Mouse (Mus musculus) ovary, postnatal 14 days (tissue): ENCODE measurements around the gene Ctnnbip1.
A peak's percentile ranks its signal among the peaks of the same experiment; 100 is the strongest.

Experiments
- DNase-seq: peaks from one replicate; pipeline ENCODE4 v3.0.0; 2022; ENCODE audit warnings: low spot score

Gene Ctnnbip1

DNA sequence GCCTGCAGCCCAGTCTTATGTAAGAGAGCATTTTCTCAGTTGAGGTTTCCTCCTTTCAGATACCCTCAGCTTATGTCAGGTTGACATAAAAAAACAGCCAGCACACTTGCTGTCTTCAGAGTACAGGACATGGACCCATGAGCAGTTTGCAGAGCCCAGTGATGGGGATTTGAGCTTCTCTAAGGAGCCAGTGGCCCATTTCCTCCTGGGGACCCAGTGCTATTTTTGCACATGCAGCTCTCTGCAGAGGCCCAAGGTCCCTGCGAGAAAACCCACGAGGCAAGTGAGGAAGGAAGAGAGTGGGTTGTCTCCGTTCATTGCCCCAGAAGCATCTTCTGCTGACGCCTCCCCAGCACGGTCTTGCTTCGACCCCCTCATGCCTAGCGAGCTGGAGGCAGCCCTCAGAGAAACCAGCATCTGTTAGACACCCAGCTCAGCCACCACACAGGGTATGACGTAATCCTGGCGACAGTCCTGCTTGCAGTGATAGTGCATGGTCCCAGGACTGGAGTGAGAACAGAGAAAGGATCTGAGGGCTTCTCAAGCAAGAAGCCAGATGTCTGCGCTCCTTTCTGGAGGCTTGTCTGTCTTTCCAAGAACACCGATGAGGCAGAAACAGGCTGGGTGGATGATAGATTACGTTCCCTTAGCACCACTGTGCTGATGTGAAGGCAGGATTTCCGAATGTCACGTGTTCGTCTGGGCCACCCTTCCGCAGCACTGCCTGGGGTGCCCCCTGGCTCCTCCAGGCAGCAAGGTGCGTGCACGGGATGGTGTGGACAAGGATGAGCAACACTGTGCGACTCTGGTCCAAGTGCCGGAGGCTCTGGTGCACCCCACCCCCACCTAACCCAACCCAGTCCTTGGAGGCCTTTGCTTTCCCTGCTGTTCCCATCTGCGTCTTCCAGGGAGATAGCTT is 44.2 kb downstream of the Ctnnbip1 start:
- no peak for DNase-seq

- no peak for DNase-seq
Observed at GRCm38 (mm10) chr4:149562905-149563347, 44.9 kb downstream of the Ctnnbip1 start.

GRCm38 (mm10) chr4:149563941-149564361 is 45.9 kb downstream of the Ctnnbip1 start:
- no peak for DNase-seq

DNA sequence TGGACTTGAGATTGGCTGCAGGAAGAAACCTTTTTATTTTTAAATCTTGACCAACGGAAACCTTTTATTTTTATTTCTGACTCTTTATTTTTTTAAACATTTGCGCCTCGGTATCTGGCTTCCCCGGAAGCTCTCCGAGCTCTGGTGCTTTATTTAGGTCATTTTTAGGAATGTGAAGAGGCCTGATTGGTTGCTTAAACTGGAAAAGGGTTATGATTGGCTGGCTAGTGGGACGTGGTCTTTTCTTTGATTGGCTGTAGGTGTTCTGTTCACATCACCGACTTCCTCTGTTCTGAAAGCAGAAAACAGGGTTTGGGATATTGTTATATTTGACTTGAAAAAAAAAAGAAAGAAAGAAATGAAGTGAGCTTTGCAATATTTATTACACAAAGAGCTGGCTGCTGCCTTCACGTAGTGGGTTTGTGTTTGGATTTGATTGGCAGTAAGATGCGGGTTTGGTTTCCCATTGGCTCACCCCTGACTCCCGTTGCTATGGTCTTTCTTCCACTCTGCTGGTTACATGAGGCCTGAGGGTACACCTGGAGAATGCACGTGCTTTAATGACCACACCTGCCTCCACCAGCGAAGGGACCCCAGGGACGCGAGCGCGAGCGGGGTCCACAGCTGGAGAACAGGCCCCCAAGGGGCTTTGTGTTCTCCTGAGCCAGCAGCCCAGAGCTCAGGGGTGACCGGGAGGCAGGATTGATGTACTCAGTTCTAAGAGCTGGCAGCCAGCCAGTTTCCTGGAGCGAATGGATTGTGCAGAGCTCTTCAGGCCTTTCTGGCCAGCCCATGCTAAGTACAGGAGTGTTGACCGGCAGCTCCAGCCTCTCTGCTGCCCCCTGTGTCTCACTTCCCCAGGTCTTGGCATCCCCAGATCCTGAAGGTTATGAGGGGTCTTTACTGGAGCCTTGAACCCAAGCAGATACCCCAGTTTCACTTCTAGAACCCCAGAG is 46.7 kb downstream of the Ctnnbip1 start:
- peak; percentile 58 for DNase-seq

DNA sequence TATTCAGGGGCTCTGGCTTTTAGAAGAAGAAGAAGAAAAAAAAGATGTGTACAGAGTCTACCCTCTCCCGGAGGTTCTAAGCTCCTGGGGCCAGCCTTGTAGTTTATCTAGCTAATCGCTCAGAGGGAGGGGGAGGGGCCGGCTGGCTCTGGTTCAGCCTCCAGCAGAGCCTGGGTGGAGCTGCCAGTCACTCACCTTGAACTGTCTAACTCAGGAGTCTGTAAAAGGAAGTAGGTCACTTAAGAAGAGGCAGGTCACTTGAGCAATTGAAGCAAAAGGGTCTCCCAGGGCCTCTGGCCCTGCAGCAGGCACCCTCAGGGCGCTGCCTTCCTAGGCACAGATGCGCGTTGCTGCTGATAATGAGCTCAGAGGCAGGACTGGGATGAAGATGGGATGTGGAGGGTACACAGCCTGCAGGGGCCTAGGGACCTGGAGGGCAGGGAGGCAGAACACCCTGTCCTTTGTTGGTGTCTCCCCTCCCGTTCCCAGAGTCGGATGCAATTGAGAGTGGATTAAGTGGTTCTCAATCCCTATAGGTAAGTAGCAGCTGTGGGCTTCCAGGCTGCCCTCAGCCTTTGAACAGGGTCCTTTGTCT is 49.5 kb downstream of the Ctnnbip1 start:
- no peak for DNase-seq

GRCm38 (mm10) chr4:149568622-149569021 is 50.6 kb downstream of the Ctnnbip1 start:
- no peak for DNase-seq

DNA sequence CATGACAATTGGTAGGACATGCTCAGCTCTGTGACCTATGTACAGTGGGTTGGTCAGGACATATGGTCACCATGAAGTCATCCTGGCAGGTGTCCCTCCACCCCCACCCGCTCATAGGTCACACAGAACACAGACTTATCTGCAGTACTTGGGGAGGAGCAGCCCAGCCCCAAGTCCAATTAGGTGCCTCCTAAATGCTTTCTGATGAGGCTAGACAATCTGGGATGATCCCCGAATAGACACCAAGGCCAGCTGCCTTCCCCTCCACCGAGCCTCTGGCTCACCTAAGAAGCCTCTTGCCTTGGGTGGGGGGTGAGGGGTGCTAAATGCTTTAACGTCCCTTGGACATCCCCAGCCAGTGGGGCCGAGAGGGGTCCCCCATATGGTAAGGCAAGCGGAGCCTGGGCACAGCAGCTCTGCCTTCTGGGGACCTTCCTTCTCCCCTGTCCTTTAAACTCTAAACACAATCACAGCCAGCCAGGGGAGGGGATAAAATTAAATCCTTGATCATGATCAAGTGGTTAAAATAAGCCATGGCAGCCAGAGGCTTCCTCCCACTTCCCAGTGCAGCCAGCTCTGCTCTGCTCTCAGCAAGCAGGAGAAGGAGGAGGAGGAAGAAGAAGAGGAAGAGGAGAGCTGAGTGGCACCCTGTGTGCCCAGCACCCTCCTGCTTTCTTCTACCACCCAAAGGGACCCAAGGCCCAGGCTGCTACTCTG is 51.9 kb downstream of the Ctnnbip1 start:
- no peak for DNase-seq

- DNase-seq, result no peak
Observed at GRCm38 (mm10) chr4:149570498-149570863, 52.4 kb downstream of the Ctnnbip1 start.

DNA sequence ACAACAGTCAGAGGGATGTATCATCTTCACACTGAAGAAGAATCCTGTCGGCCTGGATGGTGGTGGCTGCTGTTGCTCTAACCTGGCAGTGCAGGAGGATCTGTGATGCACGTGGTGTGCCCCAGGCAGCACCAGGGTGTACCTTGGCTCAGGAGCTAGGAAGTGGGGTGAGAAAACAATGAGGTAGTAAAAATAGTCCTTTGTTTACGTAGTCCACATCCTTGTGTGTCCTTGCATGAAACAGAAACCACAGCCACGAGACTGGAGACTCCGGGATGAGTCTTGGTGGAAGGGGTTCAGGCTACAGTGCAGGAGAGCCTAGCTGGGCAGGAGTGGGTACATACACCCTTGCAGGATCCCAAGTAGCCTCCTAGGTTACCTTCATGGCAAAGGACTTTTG is 53.2 kb downstream of the Ctnnbip1 start:
- no peak for DNase-seq

DNA sequence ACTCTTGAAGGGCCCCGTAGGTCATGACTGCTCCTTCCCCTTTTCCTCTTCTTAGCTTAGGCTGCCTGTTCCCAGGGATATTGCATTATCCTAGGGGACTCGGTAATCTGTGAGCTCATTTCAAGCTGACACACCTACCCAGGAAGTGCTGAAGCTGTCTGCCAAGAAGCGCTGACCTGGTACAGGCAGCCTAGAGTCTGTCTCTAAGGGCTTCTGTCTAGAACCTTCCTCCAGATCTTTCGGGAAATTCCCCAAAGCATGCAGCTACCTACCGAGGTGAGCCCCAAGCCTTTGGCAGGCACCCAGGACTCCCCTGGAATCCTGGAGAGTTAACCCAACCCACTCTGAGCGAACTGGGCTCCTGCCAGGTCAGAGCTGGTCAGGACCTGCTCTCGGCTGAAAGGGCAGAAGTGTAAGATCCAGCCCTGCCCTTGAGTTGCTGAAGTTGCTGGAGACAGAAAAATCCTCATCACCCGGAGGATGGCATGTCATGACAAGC is 53.7 kb downstream of the Ctnnbip1 start:
- no peak for DNase-seq

GRCm38 (mm10) chr4:149572446-149572845 is 54.4 kb downstream of the Ctnnbip1 start:
- DNase-seq, result no peak

DNA sequence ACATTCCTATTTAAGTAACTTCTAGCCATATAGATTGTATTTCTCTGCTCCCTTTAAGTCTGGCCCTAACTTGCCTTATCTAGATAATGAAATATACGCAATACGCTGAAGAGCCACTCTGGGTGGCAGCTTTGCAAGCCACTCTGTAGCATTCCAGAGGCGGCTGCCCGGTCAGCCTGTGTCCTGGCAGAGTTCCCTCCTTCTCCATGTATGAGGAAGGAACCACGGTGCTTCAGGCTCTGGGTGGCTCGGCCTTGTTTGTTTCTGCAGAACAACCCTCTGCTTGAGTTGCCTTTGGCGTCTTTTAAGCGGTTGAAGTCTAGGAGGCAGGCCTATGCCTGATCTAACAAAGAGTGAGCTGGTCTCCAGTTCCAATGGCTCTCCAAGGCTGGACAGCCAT is 54.8 kb downstream of the Ctnnbip1 start:
- no peak for DNase-seq

DNA sequence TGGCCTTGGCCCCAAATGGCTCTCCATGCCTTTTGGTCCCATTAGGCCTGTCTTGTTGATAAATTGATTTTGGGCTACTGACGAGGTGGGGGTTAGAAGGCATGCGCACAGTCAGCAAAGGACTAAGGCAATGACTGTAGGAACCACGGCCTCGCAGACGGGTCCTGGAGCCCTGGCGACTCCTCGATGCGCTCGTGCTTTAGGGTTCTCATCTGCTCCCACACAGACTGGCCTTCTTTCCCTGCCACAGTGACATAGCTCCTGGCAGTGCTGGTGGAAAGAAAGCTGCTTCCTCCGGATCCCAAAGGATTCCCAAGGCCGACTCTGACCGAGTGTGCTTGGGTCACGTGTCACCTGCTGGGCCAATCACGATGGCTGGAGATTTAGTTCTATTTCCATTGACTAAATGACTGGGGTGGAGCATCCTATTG is 56.4 kb downstream of the Ctnnbip1 start:
- no peak for DNase-seq

GRCm38 (mm10) chr4:149576061-149576460 is 58.0 kb downstream of the Ctnnbip1 start:
- no peak for DNase-seq

DNA sequence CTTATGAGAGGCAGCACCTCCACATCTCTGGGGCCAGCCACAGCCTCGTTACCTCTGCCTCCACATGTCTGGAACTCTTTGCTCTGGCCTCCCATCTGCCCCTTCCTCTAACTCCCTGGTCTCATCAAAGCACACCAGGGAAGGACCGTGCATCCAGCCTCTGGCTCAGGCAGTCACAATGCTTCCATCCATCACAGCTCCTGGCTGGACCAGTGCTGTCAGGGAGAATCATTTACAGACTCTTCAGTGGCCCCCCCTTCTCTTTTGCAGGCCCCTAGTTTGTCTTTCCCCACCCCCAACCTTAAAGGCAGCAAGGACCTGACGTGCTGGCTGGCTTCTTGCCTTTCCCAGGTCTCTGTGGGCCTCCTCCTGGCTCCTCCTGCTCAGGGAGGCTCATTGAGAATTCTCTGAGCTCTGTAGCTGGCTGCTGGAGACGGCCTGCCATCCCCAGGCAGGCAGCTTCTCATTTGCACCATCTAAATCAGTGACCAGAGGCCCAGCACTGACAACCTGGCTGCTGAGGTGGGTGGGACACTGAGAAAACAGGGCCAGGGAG is 59.0 kb downstream of the Ctnnbip1 start:
- DNase-seq, result no peak

- DNase-seq, result no peak
Observed at GRCm38 (mm10) chr4:149578085-149578681, 60.1 kb downstream of the Ctnnbip1 start.

DNA sequence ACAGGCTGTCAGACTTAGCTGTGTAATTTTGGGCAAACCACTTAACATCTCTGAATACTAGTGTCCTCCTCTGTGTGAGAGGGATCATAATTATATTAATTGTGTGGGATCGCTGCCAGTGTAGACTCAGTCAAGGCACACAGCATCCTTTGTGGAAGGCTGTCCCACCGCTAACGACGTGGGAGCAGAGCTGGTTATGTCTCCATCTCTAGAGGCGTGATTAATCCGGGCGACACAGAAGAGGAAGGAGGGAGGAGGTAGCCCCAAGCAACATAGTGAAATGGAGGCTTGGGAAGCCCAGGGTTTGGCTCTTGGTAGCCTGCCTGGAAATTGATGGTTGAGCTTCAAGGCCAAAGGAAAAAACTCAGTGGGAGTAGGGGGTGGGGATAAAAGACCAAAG is 60.8 kb downstream of the Ctnnbip1 start:
- no peak for DNase-seq

DNA sequence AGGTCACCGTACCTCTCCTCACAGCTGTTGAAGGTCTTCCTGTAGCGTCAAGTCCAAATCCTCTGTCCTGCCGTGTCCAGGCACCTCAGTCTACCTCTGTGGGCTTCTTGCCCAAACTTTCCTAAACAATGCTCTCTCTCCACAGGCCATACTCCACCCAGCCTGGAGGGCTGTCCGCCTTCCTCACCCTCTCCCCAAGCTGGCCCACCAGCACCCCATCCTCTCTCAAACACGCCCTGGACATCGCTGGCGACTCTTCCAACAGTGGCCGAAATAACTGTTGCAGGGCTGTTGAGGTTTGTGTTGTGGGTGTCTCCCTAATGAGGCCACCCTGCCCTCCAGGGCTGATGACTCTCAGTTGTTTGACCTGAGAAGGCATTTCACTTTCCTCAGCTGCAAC is 67.2 kb downstream of the Ctnnbip1 start:
- DNase-seq, result no peak

DNA sequence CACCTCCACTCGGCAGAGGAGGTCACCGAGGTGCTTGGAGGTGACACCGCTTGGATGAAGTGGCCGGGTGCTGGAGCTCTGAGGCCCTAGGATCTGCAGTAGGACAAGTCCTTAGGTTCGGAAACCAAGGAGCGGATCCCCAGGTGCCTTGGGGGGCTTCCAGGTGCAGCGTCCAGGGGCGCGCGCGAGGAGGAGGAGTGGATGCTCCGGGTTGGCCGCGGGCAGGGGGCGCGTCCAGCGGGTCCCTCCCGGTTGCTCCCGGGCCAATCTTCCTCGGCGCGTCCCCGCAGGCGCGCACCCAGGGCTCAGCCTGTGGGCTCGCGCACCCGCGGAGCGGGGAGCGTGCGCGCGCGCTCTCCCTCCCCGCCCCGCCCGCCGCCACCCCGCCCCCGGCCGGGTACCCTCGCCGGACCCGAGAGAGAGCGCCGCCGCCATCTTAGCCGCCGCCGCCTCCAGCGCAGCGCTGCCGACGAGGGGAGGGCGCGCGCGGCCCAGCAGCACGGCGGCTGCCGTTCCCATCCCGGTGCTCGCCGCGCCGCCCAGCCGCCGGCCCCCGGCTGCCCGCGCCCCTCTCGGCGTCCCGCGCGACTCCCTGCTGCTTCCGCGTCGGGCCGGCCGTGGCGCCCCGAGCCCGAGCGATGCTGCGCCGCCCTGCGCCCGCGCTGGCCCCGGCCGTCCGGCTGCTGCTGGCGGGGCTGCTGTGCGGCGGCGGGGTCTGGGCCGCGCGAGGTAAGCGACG is 68.2 kb downstream of the Ctnnbip1 start, which contains the start of gene Clstn1:
Gene Clstn1 (plus strand): TSS at position 425 of the 739 bp plus-strand sequence.
- DNase-seq, result peak; percentile 51
